Mouse (Mus musculus): Measurements from ENCODE around the gene Krt84.

- no peak for TF ChIP-seq POLR2A (IDR thresholded peaks at IDR 0.05; ENCODE audit: low read depth, low read length)
- TF ChIP-seq CTCF (IDR thresholded peaks at IDR 0.05; ENCODE audit: extremely low read depth, insufficient read length, insufficient replicate concordance, low read depth, low read length), result no peak
Measured at GRCm38 (mm10) chr15:101506896-101507758, 25.5 kb downstream of the Krt84 start.
